Mouse (Mus musculus): ENCODE results near the gene Olfr1164. TPM values are rescaled to one million over a fixed set of nuclear protein-coding genes. Genes with fewer than 3 reads are reported as not detected.

The Olfr1164 gene
- not detected for total RNA-seq (2021)
- long read RNA-seq, experiment 1, result 0 reads
- long read RNA-seq, experiment 2, result 0 reads

GRCm38 (mm10) chr2:88093866-88094265, at the start of gene Olfr1164:
Gene Olfr1164, minus strand, starts transcription at chr2:88093966.
- no peak for DNase-seq
- intact Hi-C loops (cut with DNase I), result no loop called here

- DNase-seq, result no peak
- intact Hi-C loops (cut with DNase I), result no loop called here
These were observed 34.4 kb upstream of the Olfr1164 start, which contains the start of gene Olfr1166 for GRCm38 (mm10) chr2:88128172-88128571. Gene Olfr1166, minus strand, starts transcription at chr2:88128272.

GRCm38 (mm10) chr2:88071730-88072129, 22.0 kb downstream of the Olfr1164 start, which contains the start of gene Olfr1163:
Gene Olfr1163, minus strand, starts transcription at chr2:88071830.
- intact Hi-C loops (cut with DNase I), result no loop called here

GRCm38 (mm10) chr2:88063587-88063986, 30.2 kb downstream of the Olfr1164 start:
- intact Hi-C loops (cut with DNase I), result no loop called here
- no peak for DNase-seq

More at GRCm38 (mm10) chr2:88071730-88072129, 22.0 kb downstream of the Olfr1164 start, which contains the start of gene Olfr1163:
- no peak for DNase-seq

GRCm38 (mm10) chr2:88051029-88051428, 42.7 kb downstream of the Olfr1164 start, which contains the start of gene Olfr1162:
Gene Olfr1162, minus strand, starts transcription at chr2:88051129.
- intact Hi-C loops (cut with DNase I), result no loop called here
- DNase-seq, result no peak

Other genes with a start within 250 kb of the Olfr1164 start
- not detected for gene Olfr1150-ps1, start 250.0 kb downstream of the Olfr1164 start, total RNA-seq (2021)
- not detected for gene Olfr1151, start 238.1 kb downstream of the Olfr1164 start, total RNA-seq (2021)
- not detected for gene Olfr1152, start 227.5 kb downstream of the Olfr1164 start, total RNA-seq (2021)
- gene Olfr1153, start 199.0 kb downstream of the Olfr1164 start, total RNA-seq (2021), result not detected
- not detected for gene Olfr1154, start 188.8 kb downstream of the Olfr1164 start, total RNA-seq (2021)
- not detected for gene Olfr1155, start 148.8 kb downstream of the Olfr1164 start, total RNA-seq (2021)
- not detected for gene Olfr1156, start 140.9 kb downstream of the Olfr1164 start, total RNA-seq (2021)
- not detected for gene Olfr1157, start 125.7 kb downstream of the Olfr1164 start, total RNA-seq (2021)
- not detected for gene Olfr74, start 119.3 kb downstream of the Olfr1164 start, total RNA-seq (2021)
- not detected for gene Olfr1158, start 103.9 kb downstream of the Olfr1164 start, total RNA-seq (2021)
- not detected for gene Olfr1160, start 85.7 kb downstream of the Olfr1164 start, total RNA-seq (2021)
- not detected for gene Olfr1161, start 71.2 kb downstream of the Olfr1164 start, total RNA-seq (2021)
- not detected for gene Olfr73, start 56.3 kb downstream of the Olfr1164 start, total RNA-seq (2021)
- not detected for gene Olfr1162, start 42.8 kb downstream of the Olfr1164 start, total RNA-seq (2021)
- gene Olfr1163, start 22.1 kb downstream of the Olfr1164 start, total RNA-seq (2021), result not detected
- gene Olfr1166, start 34.3 kb upstream of the Olfr1164 start, total RNA-seq (2021), result not detected
- not detected for gene Olfr1167, start 61.2 kb upstream of the Olfr1164 start, total RNA-seq (2021)
- gene Olfr1168, start 87.9 kb upstream of the Olfr1164 start, total RNA-seq (2021), result not detected
- gene Olfr1170, start 134.4 kb upstream of the Olfr1164 start, total RNA-seq (2021), result not detected
- not detected for gene Olfr1173, start 185.9 kb upstream of the Olfr1164 start, total RNA-seq (2021)
- gene Olfr1174-ps, start 221.2 kb upstream of the Olfr1164 start, total RNA-seq (2021), result not detected
- not detected for gene Olfr1175-ps, start 233.2 kb upstream of the Olfr1164 start, total RNA-seq (2021)
- not detected for gene Olfr1176, start 242.8 kb upstream of the Olfr1164 start, total RNA-seq (2021)